Mouse (Mus musculus): ENCODE data around the gene Bcr. TPM values are rescaled to one million over a fixed set of nuclear protein-coding genes. Genes with fewer than 3 reads are reported as not detected.

Bcr gene
- total RNA-seq, 2 experiments from 2014 or later = 15.5 to 16.4 TPM

- no peak for DNase-seq
Observed at GRCm38 (mm10) chr10:75134861-75135517, 74.6 kb downstream of the Bcr start.

- no peak for DNase-seq
Observed at GRCm38 (mm10) chr10:75135518-75136162, 75.2 kb downstream of the Bcr start.

- DNase-seq = peak; percentile 42
Observed at GRCm38 (mm10) chr10:75137148-75137547, 76.8 kb downstream of the Bcr start.

GRCm38 (mm10) chr10:75145221-75145620, 84.8 kb downstream of the Bcr start:
- DNase-seq = no peak

- DNase-seq = no peak
Observed at GRCm38 (mm10) chr10:75146001-75146400, 85.6 kb downstream of the Bcr start.

GRCm38 (mm10) chr10:75146619-75147018, 86.2 kb downstream of the Bcr start:
- DNase-seq = no peak

- DNase-seq = no peak
Observed at GRCm38 (mm10) chr10:75148295-75148694, 87.9 kb downstream of the Bcr start.

- DNase-seq = no peak
Observed at GRCm38 (mm10) chr10:75150361-75150760, 90.0 kb downstream of the Bcr start.

- peak; percentile 84 for DNase-seq
Observed at GRCm38 (mm10) chr10:75151311-75151710, 90.9 kb downstream of the Bcr start.

- DNase-seq = no peak
Observed at GRCm38 (mm10) chr10:75156835-75157234, 96.4 kb downstream of the Bcr start.

- no peak for DNase-seq
Observed at GRCm38 (mm10) chr10:75157713-75158112, 97.3 kb downstream of the Bcr start.

GRCm38 (mm10) chr10:75158356-75158755, 98.0 kb downstream of the Bcr start:
- no peak for DNase-seq

GRCm38 (mm10) chr10:75160171-75160900, 99.9 kb downstream of the Bcr start:
- no peak for DNase-seq

- no peak for DNase-seq
Observed at GRCm38 (mm10) chr10:75165825-75166481, 105.6 kb downstream of the Bcr start.

- DNase-seq = no peak
Observed at GRCm38 (mm10) chr10:75166601-75167000, 106.2 kb downstream of the Bcr start.

- DNase-seq = peak; percentile 67
Observed at GRCm38 (mm10) chr10:75170207-75170850, 109.9 kb downstream of the Bcr start.

- DNase-seq = no peak
Observed at GRCm38 (mm10) chr10:75173056-75173455, 112.7 kb downstream of the Bcr start.

GRCm38 (mm10) chr10:75173712-75174111, 113.3 kb downstream of the Bcr start:
- peak; percentile 60 for DNase-seq

GRCm38 (mm10) chr10:75176494-75176893, 116.1 kb downstream of the Bcr start:
- DNase-seq = no peak

GRCm38 (mm10) chr10:75178911-75179310, 118.5 kb downstream of the Bcr start:
- no peak for DNase-seq

- peak; percentile 86 for DNase-seq
Observed at GRCm38 (mm10) chr10:75182151-75182774, 121.9 kb downstream of the Bcr start.

GRCm38 (mm10) chr10:75184826-75185225, 124.4 kb downstream of the Bcr start:
- DNase-seq = no peak
